Mouse (Mus musculus): ENCODE results near the gene Mast2. TPM values are rescaled to one million over a fixed set of nuclear protein-coding genes. Genes with fewer than 3 reads are reported as not detected.
A peak's percentile ranks its signal among the peaks of the same experiment; 100 is the strongest.

Gene Mast2
- 10 to 100 TPM; 60.1 to 63.3 TPM for total RNA-seq (2021)
- long read RNA-seq, experiment 1, full-length matches to known transcripts: 5 of 29 reads
- long read RNA-seq, experiment 1, partial matches to known transcripts: 10 of 29 reads
- long read RNA-seq, experiment 1, other reads (novel, unspliced or antisense): 14 of 29 reads
- long read RNA-seq, experiment 2, full-length matches to known transcripts: 4 of 30 reads
- long read RNA-seq, experiment 2, partial matches to known transcripts: 7 of 30 reads
- long read RNA-seq, experiment 2, other reads (novel, unspliced or antisense): 19 of 30 reads

GRCm38 (mm10) chr4:116464126-116464981, at the start of gene Mast2:
TSS of gene Mast2 (minus strand) at chr4:116464183.
- DNase-seq (ENCODE audit: low spot score in 2 of 2): peak; percentile 55 to 65

GRCm38 (mm10) chr4:116507425-116508218, 43.6 kb upstream of the Mast2 start, which contains the start of gene Ipp:
TSS of gene Ipp (plus strand) at chr4:116507549.
- peak; percentile 84 to 90 for DNase-seq (ENCODE audit: low spot score in 2 of 2)

- no peak for DNase-seq (ENCODE audit: low spot score in 2 of 2)
Measured at GRCm38 (mm10) chr4:116506886-116507424, 43.0 kb upstream of the Mast2 start.

GRCm38 (mm10) chr4:116499978-116500377, 36.0 kb upstream of the Mast2 start:
- DNase-seq (ENCODE audit: low spot score in 2 of 2): no peak

GRCm38 (mm10) chr4:116493646-116494045, 29.7 kb upstream of the Mast2 start:
- DNase-seq (ENCODE audit: low spot score in 2 of 2): no peak

- no peak for DNase-seq (ENCODE audit: low spot score in 2 of 2)
Measured at GRCm38 (mm10) chr4:116492460-116492859, 28.5 kb upstream of the Mast2 start.

- DNase-seq (ENCODE audit: low spot score in 2 of 2): no peak
Measured at GRCm38 (mm10) chr4:116491886-116492285, 27.9 kb upstream of the Mast2 start.

GRCm38 (mm10) chr4:116491119-116491536, 27.1 kb upstream of the Mast2 start:
- DNase-seq (ENCODE audit: low spot score in 2 of 2): peak; percentile 13 to 40

GRCm38 (mm10) chr4:116483476-116483875, 19.5 kb upstream of the Mast2 start:
- no peak for DNase-seq (ENCODE audit: low spot score in 2 of 2)

- no peak for DNase-seq (ENCODE audit: low spot score in 2 of 2)
Measured at GRCm38 (mm10) chr4:116481322-116481721, 17.3 kb upstream of the Mast2 start.

- DNase-seq (ENCODE audit: low spot score in 2 of 2): peak; percentile 17 to 23
Measured at GRCm38 (mm10) chr4:116463231-116464125, 505 bp downstream of the Mast2 start.

- DNase-seq (ENCODE audit: low spot score in 2 of 2): no peak
Measured at GRCm38 (mm10) chr4:116461943-116462342, 2.0 kb downstream of the Mast2 start.

- no peak for DNase-seq (ENCODE audit: low spot score in 2 of 2)
Measured at GRCm38 (mm10) chr4:116451553-116451952, 12.4 kb downstream of the Mast2 start.

GRCm38 (mm10) chr4:116449951-116450350, 14.0 kb downstream of the Mast2 start:
- no peak for DNase-seq (ENCODE audit: low spot score in 2 of 2)

- DNase-seq (ENCODE audit: low spot score in 2 of 2): peak in 1 of 2 experiments; percentile 24
Measured at GRCm38 (mm10) chr4:116448673-116449072, 15.3 kb downstream of the Mast2 start.

GRCm38 (mm10) chr4:116439383-116439782, 24.6 kb downstream of the Mast2 start:
- no peak for DNase-seq (ENCODE audit: low spot score in 2 of 2)

- DNase-seq (ENCODE audit: low spot score in 2 of 2): no peak
Measured at GRCm38 (mm10) chr4:116438561-116438960, 25.4 kb downstream of the Mast2 start.

- DNase-seq (ENCODE audit: low spot score in 2 of 2): no peak
Measured at GRCm38 (mm10) chr4:116435626-116436025, 28.4 kb downstream of the Mast2 start.

- no peak for DNase-seq (ENCODE audit: low spot score in 2 of 2)
Measured at GRCm38 (mm10) chr4:116422186-116422585, 41.8 kb downstream of the Mast2 start.

GRCm38 (mm10) chr4:116421170-116421569, 42.8 kb downstream of the Mast2 start:
- DNase-seq (ENCODE audit: low spot score in 2 of 2): no peak

Measured in adrenal gland, postnatal 4 days (tissue).